Mouse (Mus musculus): ENCODE measurements around the gene Rps12-ps3.

DNA sequence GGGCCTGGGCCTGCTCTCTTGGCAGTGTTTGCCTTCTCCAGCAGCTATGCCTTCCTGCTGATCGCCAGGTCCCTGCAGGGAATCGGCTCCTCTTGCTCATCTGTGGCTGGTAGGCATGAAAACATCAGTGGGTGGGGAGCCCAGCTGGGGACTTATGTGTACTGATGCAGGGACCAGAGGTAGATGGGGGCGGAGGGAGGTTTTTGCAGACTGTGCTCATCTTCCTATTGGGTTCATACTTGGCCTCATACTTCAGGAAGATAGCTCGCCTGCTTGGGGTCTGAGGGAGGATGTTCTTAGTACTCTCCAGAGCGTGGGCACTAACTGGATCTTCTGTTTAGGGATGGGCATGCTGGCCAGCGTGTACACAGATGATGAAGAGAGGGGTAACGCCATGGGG is 48.9 kb upstream of the Rps12-ps3 start:
- TF ChIP-seq CTCF (IDR thresholded peaks at IDR 0.05), result no peak
- no peak for TF ChIP-seq EP300 (IDR thresholded peaks at IDR 0.05)

Data from lung, postnatal 0 days (tissue).